Mouse (Mus musculus) v-Abl transformed pro-B cells (cell line): ENCODE results near the gene Zfp879.

Source experiments
- in situ Hi-C, 2 experiments: fragments of 400-800 bp; cut with MboI; formaldehyde crosslinking; loops; one replicate each; pipeline ENCODE4 v1.15.1; 2025; ENCODE audit not compliant: unreplicated experiment in 2 of 2

Gene Zfp879

DNA sequence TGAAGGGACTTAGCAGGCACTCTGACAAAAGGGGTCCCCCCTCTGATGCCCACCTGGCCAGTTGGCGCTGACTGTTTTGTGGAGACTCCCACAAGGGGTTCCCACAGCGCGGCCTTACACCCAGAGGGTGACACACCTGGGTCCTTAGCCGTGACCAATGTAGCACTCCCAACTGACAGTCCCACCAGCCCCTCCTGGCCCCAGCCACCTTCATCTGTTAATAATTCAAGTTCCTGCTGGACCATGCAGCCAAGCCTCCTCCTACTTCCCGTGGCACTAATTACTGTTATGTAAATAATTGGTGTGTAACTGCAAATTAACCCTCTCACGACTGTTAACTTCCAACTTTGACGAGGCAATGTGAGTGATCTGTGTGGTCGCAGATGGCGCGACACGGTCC is 43.7 kb downstream of the Zfp879 start:
- in situ Hi-C loops: no loop called here
